12 mouse cellular contexts compared by ENCODE assay signal in genomic region chr1:92888901-92889655, GRCm38 (mm10).
"Had no signal": no experiment of that assay in that cellular context is flagged by ENCODE, and none has a peak within 500 bp of the region (broad histone marks: within the 10 kb centered on the region; RNA-seq: fewer than 3 reads in every experiment).

No protein-coding gene starts in this region.

- DNase-seq: left cerebral cortex, postnatal 4 days; liver; liver, embryonic 13.5 days; liver, postnatal 0 days; lung, adult 18-20 months; lung, adult 2 months; lung, embryonic 14.5 days; lung, postnatal 10 days; lung, postnatal 14 days; lung, postnatal 36 days; lung, postnatal 4 days; midbrain, embryonic 14.5 days had no signal
